Mouse (Mus musculus): Measurements from ENCODE around the gene Bicd2. TPM values are rescaled to one million over a fixed set of nuclear protein-coding genes. Genes with fewer than 3 reads are reported as not detected.
"Not testable (repeated sequence)": the region's sequence is repeated elsewhere in the genome, so short reads cannot be mapped to it uniquely, and the experiment has no call there.

Gene Bicd2
- total RNA-seq, 2 experiments from 2014 or later: 33.5 to 35.9 TPM

DNA sequence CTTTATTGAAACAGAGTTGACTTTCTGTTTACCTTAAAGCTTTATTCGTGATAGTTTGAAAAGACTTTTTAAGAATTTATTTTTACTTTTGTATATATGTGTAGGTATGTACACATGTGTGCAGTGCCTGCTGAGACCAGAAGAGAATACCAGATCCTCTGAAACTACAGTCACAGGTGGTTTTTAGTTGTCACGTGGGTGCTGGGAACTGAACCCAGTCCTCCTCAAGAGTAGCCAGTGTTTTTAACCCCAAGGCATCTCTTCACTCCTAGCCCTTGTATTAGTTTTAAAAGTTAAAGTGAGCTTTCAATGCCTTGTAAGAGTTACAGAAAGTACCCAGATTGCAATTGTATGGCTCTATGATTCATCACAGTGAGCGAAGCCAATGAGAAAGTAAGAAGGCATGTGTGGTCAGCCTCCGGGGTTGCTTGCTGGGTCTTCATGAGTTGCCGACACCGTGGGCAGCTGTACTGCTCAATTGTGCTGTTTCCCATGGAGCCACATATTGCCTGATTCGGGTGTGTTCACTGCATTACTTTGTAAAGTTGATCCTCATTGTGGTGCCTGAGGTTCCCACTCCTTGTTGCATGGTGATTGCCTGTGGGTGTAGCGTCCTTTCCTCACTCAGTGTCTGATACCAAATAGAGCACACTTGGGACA, 16.1 kb downstream of the Bicd2 start:
- DNase-seq (ENCODE audit: low spot score in 2 of 2): no peak

DNA sequence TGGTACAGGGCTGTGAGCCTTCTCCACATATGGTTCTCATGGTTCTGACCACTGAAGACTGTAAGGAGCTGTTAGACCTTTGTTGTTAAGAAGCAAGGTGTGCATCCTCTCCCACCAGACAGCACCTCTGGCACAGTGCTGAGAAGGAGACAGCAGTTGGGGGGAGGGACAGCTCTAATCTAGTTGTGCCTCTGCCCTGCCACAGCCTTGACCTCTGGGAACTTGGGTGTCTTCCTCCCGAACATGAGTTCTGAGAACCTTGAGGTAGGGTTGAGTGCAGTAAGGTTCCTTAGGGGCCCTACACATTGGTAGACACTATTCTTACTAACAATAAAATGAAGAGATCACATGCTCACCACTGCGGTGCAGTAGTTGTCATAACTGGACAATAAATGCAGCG, 16.8 kb downstream of the Bicd2 start:
- no peak for DNase-seq (ENCODE audit: low spot score in 2 of 2)

- no peak for DNase-seq (ENCODE audit: low spot score in 2 of 2)
Measured at GRCm38 (mm10) chr13:49360906-49361406, 19.6 kb downstream of the Bicd2 start.

- no peak for DNase-seq (ENCODE audit: low spot score in 2 of 2)
Measured at GRCm38 (mm10) chr13:49362364-49362763, 21.0 kb downstream of the Bicd2 start.

GRCm38 (mm10) chr13:49362804-49363203, 21.4 kb downstream of the Bicd2 start:
- DNase-seq (ENCODE audit: low spot score in 2 of 2): no peak

DNA sequence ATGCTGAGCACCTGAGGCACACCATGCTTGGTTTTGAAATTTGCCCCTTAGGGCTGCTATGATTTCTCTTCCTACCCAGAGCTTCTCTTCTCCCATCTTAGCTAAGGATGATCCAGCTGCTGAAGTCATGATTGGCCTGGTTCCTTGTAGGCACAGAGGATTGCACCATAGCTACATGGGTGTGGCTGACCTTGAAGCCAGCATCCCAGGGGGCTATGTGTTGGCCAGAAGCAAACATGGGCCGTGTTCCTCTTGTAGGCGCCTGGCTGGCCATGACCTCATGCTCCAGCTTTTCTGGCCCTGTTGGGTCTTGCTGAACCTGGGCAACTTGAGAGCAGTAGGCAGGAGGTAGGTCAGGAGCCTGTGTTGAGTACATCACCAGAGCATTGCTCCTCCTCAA, 23.3 kb downstream of the Bicd2 start:
- no peak for DNase-seq (ENCODE audit: low spot score in 2 of 2)

- DNase-seq (ENCODE audit: low spot score in 2 of 2): no peak
Measured at GRCm38 (mm10) chr13:49367657-49368440, 26.5 kb downstream of the Bicd2 start.

DNA sequence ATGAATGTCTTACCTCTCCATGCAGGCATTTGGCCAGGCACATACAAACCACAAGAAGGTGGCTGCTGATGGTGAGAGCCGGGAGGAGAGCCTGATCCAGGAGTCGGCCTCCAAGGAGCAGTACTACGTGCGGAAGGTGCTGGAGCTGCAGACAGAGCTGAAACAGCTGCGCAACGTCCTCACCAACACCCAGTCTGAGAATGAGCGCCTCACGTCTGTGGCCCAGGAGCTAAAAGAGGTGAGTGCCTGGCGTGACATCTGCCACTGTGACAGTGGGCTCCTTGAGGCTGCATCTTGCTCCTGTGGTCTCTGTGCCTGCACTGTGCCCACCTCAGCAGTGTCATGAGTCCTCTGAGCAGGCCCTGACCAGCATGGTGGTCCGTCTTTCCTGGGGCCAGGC, 28.0 kb downstream of the Bicd2 start:
- DNase-seq (ENCODE audit: low spot score in 2 of 2): no peak

DNA sequence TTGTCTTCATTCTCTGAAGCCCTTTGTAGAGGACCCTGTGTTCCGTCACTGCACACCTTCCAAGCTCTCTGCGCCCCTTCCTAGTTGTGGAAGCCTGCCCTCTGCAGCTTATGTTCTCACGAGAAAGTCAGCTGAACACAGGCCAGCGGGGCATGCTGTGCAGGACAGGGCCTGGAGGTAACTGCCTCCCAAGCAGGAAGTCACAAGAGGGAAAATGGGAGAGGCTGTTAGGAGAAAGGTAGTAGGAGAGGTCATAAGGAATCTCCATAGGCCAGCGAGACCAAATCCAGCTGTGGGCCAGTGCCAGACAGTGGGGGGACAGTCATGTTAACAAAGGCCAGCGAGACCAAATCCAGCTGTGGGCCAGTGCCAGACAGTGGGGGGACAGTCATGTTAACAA, 28.8 kb downstream of the Bicd2 start:
- DNase-seq (ENCODE audit: low spot score in 2 of 2): not testable (repeated sequence)

DNA sequence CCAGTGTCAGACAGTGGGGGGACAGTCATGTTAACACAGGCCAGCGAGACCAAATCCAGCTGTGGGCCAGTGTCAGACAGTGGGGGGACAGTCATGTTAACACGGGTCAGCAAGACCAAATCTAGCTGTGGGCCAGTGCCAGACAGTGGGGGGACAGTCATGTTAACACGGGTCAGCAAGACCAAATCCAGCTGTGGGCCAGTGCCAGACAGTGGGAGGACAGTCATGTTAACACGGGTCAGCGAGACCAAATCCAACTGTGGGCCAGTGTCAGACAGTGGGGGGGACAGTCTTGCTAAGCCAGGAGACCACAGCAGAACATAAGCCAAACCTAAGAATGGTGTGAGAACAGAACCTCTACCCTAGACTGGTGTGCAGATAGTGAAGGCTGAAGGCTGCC, 29.5 kb downstream of the Bicd2 start:
- not testable (repeated sequence) for DNase-seq (ENCODE audit: low spot score in 2 of 2)

GRCm38 (mm10) chr13:49371428-49371899, 30.1 kb downstream of the Bicd2 start:
- peak in 1 of 2 experiments; percentile 54 for DNase-seq (ENCODE audit: low spot score in 2 of 2)

- DNase-seq (ENCODE audit: low spot score in 2 of 2): no peak
Measured at GRCm38 (mm10) chr13:49372370-49373060, 31.1 kb downstream of the Bicd2 start.

GRCm38 (mm10) chr13:49374304-49374703, 32.9 kb downstream of the Bicd2 start:
- DNase-seq (ENCODE audit: low spot score in 2 of 2): no peak

DNA sequence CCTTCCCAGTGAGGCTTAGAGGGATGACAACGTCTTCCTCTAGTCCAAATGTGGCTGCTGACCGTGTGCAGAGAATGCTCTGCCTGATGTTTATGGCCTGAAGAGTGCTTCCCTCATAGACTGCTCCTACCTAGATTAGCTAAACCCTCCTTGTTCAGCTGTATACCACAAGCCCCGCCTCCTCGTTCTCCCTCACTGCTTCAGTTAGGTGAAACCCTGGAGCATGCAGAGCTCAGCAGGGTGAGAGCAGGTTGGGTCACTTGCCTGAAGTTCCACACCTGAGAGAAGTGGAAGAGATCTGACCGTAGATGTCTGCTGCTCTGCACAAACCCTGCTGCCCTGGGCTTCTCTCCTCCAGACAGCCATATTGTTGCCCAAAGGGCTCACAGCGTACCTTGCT, 33.3 kb downstream of the Bicd2 start:
- DNase-seq (ENCODE audit: low spot score in 2 of 2): no peak

GRCm38 (mm10) chr13:49377608-49378007, 36.2 kb downstream of the Bicd2 start:
- DNase-seq (ENCODE audit: low spot score in 2 of 2): no peak

- DNase-seq (ENCODE audit: low spot score in 2 of 2): no peak
Measured at GRCm38 (mm10) chr13:49379301-49379700, 37.9 kb downstream of the Bicd2 start.

- DNase-seq (ENCODE audit: low spot score in 2 of 2): peak; percentile 70 to 82
Measured at GRCm38 (mm10) chr13:49381230-49381629, 39.8 kb downstream of the Bicd2 start.

- no peak for DNase-seq (ENCODE audit: low spot score in 2 of 2)
Measured at GRCm38 (mm10) chr13:49382997-49383396, 41.6 kb downstream of the Bicd2 start.

- DNase-seq (ENCODE audit: low spot score in 2 of 2): no peak
Measured at GRCm38 (mm10) chr13:49384751-49385463, 43.5 kb downstream of the Bicd2 start.

DNA sequence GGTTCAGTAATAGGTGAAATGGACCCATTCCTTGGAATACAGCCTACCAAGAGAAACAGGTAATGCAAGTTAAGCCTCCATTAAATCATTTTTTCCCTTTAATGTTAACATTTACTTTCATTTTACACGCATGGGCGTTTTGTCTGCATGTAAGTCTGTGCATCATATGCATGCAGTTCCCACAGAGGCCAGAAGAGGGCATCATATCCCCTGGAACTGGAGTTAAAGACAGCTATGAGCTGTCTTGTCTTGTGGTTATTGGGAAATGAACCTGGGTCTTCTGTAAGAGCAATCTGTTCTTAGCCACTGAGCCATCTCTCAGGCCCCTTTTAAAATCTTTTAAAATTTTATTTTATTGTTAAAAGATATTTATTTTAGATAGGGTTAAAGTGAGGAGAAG, 50.0 kb downstream of the Bicd2 start:
- DNase-seq (ENCODE audit: low spot score in 2 of 2): no peak

DNA sequence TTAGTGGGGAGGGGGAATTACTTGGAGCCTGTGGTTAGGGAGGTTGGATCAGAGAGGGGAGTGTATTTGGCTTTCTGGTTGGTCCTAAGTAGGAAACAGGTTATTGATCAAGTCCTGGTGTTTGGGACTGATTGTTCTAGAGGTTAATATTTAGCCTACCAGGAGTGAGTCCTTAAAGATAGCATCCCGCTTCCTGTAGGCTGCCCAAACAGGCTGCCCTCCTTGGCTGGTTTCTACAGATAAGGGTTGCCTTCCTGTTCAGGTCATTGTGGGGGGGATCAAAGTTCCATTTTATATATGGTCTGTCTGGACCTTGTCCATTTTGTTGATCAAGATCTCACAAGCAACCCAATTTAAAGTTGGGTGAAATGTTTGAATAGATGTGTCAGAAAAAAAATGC, 52.2 kb downstream of the Bicd2 start:
- DNase-seq (ENCODE audit: low spot score in 2 of 2): no peak
